Mouse (Mus musculus) cerebellum, adult 11 months (tissue): Measurements from ENCODE around the gene Als2cr12.
"Not testable (repeated sequence)": the region's sequence is repeated elsewhere in the genome, so short reads cannot be mapped to it uniquely, and the experiment has no call there.

Source experiments
- DNase-seq: peaks from one replicate; pipeline ENCODE4 v3.0.0; 2022

Als2cr12 gene

GRCm38 (mm10) chr1:58678412-58678811 lies 17.4 kb downstream of the Als2cr12 start:
- not testable (repeated sequence) for DNase-seq

GRCm38 (mm10) chr1:58677575-58677974 lies 18.2 kb downstream of the Als2cr12 start:
- peak; percentile 6 for DNase-seq

- DNase-seq: no peak
Measured at GRCm38 (mm10) chr1:58675011-58675410, 20.8 kb downstream of the Als2cr12 start.

- DNase-seq: no peak
Measured at GRCm38 (mm10) chr1:58672116-58672515, 23.7 kb downstream of the Als2cr12 start.

GRCm38 (mm10) chr1:58669635-58670034 lies 26.2 kb downstream of the Als2cr12 start:
- DNase-seq: not testable (repeated sequence)

GRCm38 (mm10) chr1:58668191-58668590 lies 27.6 kb downstream of the Als2cr12 start:
- no peak for DNase-seq

- DNase-seq: not testable (repeated sequence)
Measured at GRCm38 (mm10) chr1:58663365-58663764, 32.4 kb downstream of the Als2cr12 start.

- DNase-seq: not testable (repeated sequence)
Measured at GRCm38 (mm10) chr1:58662671-58663070, 33.1 kb downstream of the Als2cr12 start.

- peak; percentile 55 for DNase-seq
Measured at GRCm38 (mm10) chr1:58652480-58653403, 43.0 kb downstream of the Als2cr12 start.

GRCm38 (mm10) chr1:58651571-58652456 lies 44.0 kb downstream of the Als2cr12 start:
- DNase-seq: not testable (repeated sequence)

GRCm38 (mm10) chr1:58628847-58629246 lies 66.9 kb downstream of the Als2cr12 start:
- DNase-seq: not testable (repeated sequence)

- DNase-seq: peak; percentile 41
Measured at GRCm38 (mm10) chr1:58621996-58622748, 73.6 kb downstream of the Als2cr12 start.

- DNase-seq: no peak
Measured at GRCm38 (mm10) chr1:58621251-58621650, 74.5 kb downstream of the Als2cr12 start.

- DNase-seq: no peak
Measured at GRCm38 (mm10) chr1:58618766-58619165, 77.0 kb downstream of the Als2cr12 start.

GRCm38 (mm10) chr1:58617978-58618668 lies 77.7 kb downstream of the Als2cr12 start:
- DNase-seq: no peak

- DNase-seq: no peak
Measured at GRCm38 (mm10) chr1:58617076-58617475, 78.7 kb downstream of the Als2cr12 start.

GRCm38 (mm10) chr1:58616176-58616575 lies 79.6 kb downstream of the Als2cr12 start:
- no peak for DNase-seq

GRCm38 (mm10) chr1:58615146-58615545 lies 80.6 kb downstream of the Als2cr12 start:
- no peak for DNase-seq

- DNase-seq: no peak
Measured at GRCm38 (mm10) chr1:58614424-58614823, 81.4 kb downstream of the Als2cr12 start.

GRCm38 (mm10) chr1:58613786-58614185 lies 82.0 kb downstream of the Als2cr12 start:
- no peak for DNase-seq

GRCm38 (mm10) chr1:58610611-58611010 lies 85.2 kb downstream of the Als2cr12 start:
- DNase-seq: no peak

- no peak for DNase-seq
Measured at GRCm38 (mm10) chr1:58610166-58610565, 85.6 kb downstream of the Als2cr12 start.
